Mouse (Mus musculus) hindbrain, embryonic 12.5 days (tissue): Measurements from ENCODE around the gene Phlpp2. TPM values are rescaled to one million over a fixed set of nuclear protein-coding genes. Genes with fewer than 3 reads are reported as not detected.

Experiments used
- ATAC-seq: fragments of 200-750 bp; cut with Nextera tagmentation; 2 replicates; pipeline ENCODE4 v1.8.0; 2017; ENCODE audit warnings: moderate TSS enrichment; ENCODE audit not compliant: low FRiP score
- H3K27ac ChIP-seq: fragments of 300-500 bp; sonication (generic); 2 replicates; pipeline ENCODE4 v1.5.1; 2016; ENCODE audit warnings: mild to moderate bottlenecking
- H3K27me3 ChIP-seq: fragments of 300-500 bp; sonication (generic); 2 replicates; pipeline ENCODE4 v1.6.1; 2016; ENCODE audit warnings: mild to moderate bottlenecking
- H3K36me3 ChIP-seq: fragments of 300-500 bp; sonication (generic); 2 replicates; pipeline ENCODE4 v1.6.1; 2016; ENCODE audit warnings: mild to moderate bottlenecking
- H3K4me1 ChIP-seq: fragments of 300-500 bp; sonication (generic); 2 replicates; pipeline ENCODE4 v1.6.1; 2016
- H3K4me2 ChIP-seq: fragments of 300-500 bp; sonication (generic); replicated peaks from 2 replicates; pipeline ENCODE4 v1.6.1; 2016; ENCODE audit warnings: mild to moderate bottlenecking
- H3K4me3 ChIP-seq: fragments of 300-500 bp; sonication (generic); 2 replicates; pipeline ENCODE4 v1.5.1; 2016; ENCODE audit warnings: mild to moderate bottlenecking
- H3K9ac ChIP-seq: fragments of 300-500 bp; sonication (generic); 2 replicates; pipeline ENCODE4 v1.6.1; 2016; ENCODE audit warnings: mild to moderate bottlenecking, moderate library complexity
- H3K9me3 ChIP-seq: fragments of 300-500 bp; sonication (generic); replicated peaks from 2 replicates; pipeline ENCODE4 v1.6.1; 2016; ENCODE audit warnings: mild to moderate bottlenecking
- WGBS: fragments of 180-500 bp; shearing (Covaris S2); methylation state at CpG from one replicate; pipeline ENCODE4 v1.1.7; 2016; 5-methylcytosine and 5-hydroxymethylcytosine counted together
- polyA plus RNA-seq: library from polyadenylated mRNA; unstranded; fragments of >200 nt; fragmentation: Nextera tagmentation; extraction: Ambion mirVana; gene quantifications from 2 replicates; pipeline ENCODE4 v1.2.1, GENCODE M21; 2016

Gene Phlpp2
- polyA plus RNA-seq, 1 experiment from 2014 or later, result 3.5 TPM

DNA sequence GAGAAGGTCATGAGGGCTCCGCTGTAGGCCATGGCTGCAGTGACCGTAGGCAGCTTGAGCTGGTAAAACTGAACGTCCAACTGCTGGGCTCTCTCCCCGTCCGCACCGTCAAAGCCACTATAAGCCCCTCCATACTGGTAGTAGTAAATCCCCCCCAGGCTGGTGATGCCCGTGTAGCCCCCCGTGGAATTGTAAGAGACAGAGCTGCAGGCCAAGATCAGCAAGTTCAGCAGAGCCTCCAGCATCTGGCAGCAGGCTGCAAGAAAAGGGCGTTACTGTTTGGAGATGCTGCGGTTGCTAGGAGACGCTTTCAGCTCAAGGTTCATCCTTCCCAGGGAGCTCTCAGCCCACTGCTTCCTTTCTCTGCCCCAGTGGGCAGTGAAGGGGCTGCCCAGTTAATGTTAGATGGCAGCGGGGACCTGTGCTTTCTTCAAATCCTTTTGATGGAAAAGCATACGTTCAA is 86.2 kb downstream of the Phlpp2 start:
- H3K4me3 ChIP-seq, result no peak overlapping the region
- H3K4me1 ChIP-seq, result peaks cover 22% of the 10 kb centered on the region
- no peaks in the 10 kb centered on the region for H3K36me3 ChIP-seq
- 45% methylated on average over 13 of the region's 13 CpGs for WGBS
- no peak overlapping the region for H3K4me2 ChIP-seq
- H3K27ac ChIP-seq, result no peak overlapping the region
- 0 out of 2 replicates have a peak, but pooled peaks cover under 1% of the 10 kb centered on the region for H3K27me3 ChIP-seq
- no peak overlapping the region for H3K9ac ChIP-seq
- no peaks in the 10 kb centered on the region for H3K9me3 ChIP-seq
- peak; percentile 59 for ATAC-seq

GRCm38 (mm10) chr8:109957167-109958028 is 89.1 kb downstream of the Phlpp2 start:
- Histone ChIP-seq H3K36me3 (no peaks in the 10 kb centered on the region), H3K9me3 (no peaks in the 10 kb centered on the region), H3K4me1 (peaks cover 24% of the 10 kb centered on the region), H3K9ac (no peak overlapping the region), H3K27me3 (peaks cover 29% of the 10 kb centered on the region), H3K4me2 (peak overlapping the region; percentile 30), H3K4me3 (no peak overlapping the region), H3K27ac (no peak overlapping the region)
- WGBS, result 5% methylated on average over 16 of the region's 16 CpGs
- no peak for ATAC-seq

GRCm38 (mm10) chr8:109958036-109958655 is 89.8 kb downstream of the Phlpp2 start:
- ATAC-seq, result no peak
- H3K9ac ChIP-seq, result no peak overlapping the region
- no peak overlapping the region for H3K27ac ChIP-seq
- 32% methylated on average over 12 of the region's 12 CpGs for WGBS
- no peaks in the 10 kb centered on the region for H3K36me3 ChIP-seq
- H3K4me3 ChIP-seq, result no peak overlapping the region
- peaks cover 24% of the 10 kb centered on the region for H3K4me1 ChIP-seq
- peaks cover 37% of the 10 kb centered on the region for H3K27me3 ChIP-seq
- no peak overlapping the region for H3K4me2 ChIP-seq
- no peaks in the 10 kb centered on the region for H3K9me3 ChIP-seq

DNA sequence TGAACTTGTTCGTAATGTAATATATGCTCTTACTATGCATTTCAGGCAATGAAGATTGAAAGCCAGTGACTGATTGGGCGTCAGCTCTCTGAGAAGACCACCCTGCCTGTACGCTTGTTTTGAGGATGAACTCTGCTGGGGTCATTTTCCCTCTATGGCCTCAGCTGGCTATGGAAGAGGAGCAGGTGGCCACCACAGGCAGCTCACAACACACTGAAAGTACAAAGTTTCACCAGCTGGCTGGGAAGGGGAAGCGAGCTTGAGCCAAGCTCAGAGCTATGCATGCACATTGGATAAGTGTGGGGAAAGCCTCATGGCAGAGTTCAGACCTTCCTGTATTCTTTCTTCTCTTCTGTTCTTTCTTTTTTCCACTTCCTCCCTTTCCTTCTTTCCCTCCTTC is 90.8 kb downstream of the Phlpp2 start:
- peaks cover 42% of the 10 kb centered on the region for H3K27me3 ChIP-seq
- WGBS, result 64% methylated on average over 4 of the region's 4 CpGs
- H3K4me1 ChIP-seq, result peaks cover 23% of the 10 kb centered on the region
- no peak overlapping the region for H3K4me2 ChIP-seq
- H3K9me3 ChIP-seq, result no peaks in the 10 kb centered on the region
- H3K9ac ChIP-seq, result no peak overlapping the region
- no peak overlapping the region for H3K4me3 ChIP-seq
- ATAC-seq, result no peak
- H3K27ac ChIP-seq, result no peak overlapping the region
- H3K36me3 ChIP-seq, result no peaks in the 10 kb centered on the region

- Histone ChIP-seq H3K27ac (no peak within 1 kb of the TSS), H3K4me2 (peak within 1 kb of the TSS; percentile 67), H3K36me3 (no peaks in the 10 kb centered on the region), H3K27me3 (peaks cover 42% of the 10 kb centered on the region), H3K9ac (peak within 1 kb of the TSS; percentile 23; the same call in 1 of the 2 replicates), H3K4me3 (peak within 1 kb of the TSS; percentile 41), H3K4me1 (peaks cover 15% of the 10 kb centered on the region), H3K9me3 (no peaks in the 10 kb centered on the region)
- peak; percentile 56; the same call in 1 of the 2 replicates for ATAC-seq
- 3% methylated on average over 62 of the region's 64 CpGs for WGBS
These were observed 93.5 kb downstream of the Phlpp2 start, which contains the start of gene Marveld3 for GRCm38 (mm10) chr8:109961693-109962367. TSS of gene Marveld3 (minus strand) at chr8:109962203.

DNA sequence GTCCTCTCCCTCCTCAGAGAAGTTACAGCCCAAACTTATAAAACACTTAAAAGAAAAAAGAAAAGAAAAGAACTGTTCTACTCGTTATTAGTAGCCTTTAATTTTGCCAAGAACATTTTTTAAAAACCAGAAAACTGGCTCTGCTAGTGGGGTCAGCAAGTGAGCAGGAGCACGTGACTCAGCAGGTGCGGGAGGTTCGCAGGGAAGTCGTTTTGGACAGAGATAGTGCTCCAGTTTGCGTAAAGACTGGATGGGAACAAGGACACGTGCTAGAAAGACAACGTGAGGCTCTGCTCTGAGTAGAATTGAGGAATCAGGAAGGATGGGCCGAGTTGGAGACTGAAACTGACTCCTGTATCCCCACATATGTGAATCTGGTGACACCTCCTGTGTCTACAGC is 94.6 kb downstream of the Phlpp2 start:
- 76% methylated on average over 9 of the region's 9 CpGs for WGBS
- ATAC-seq, result no peak
- H3K36me3 ChIP-seq, result no peaks in the 10 kb centered on the region

DNA sequence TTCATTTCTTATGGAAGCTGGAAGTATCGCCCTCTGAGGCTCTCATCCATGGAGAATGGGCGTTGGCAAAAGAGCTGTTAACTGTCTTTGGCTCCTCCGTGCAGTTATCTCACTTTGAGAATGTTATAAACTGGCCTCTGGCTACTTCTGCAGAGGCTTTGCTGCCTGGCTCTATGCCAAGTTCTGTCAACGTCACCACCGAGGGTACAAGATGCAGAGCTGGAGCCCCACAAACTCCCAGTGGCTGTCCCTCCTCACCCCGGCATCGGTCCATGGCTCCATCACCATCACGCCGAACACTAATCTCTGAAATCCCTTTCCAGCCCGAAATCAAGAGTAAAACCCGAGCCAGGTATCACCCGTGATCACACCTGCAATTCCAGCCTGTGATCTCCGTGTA is 95.1 kb downstream of the Phlpp2 start:
- no peak overlapping the region for H3K27ac ChIP-seq
- no peaks in the 10 kb centered on the region for H3K9me3 ChIP-seq
- ATAC-seq, result no peak
- WGBS, result 78% methylated on average over 13 of the region's 13 CpGs
- no peak overlapping the region for H3K4me2 ChIP-seq
- peaks cover 42% of the 10 kb centered on the region for H3K27me3 ChIP-seq
- no peaks in the 10 kb centered on the region for H3K36me3 ChIP-seq
- peaks cover 7% of the 10 kb centered on the region for H3K4me1 ChIP-seq
- no peak overlapping the region for H3K9ac ChIP-seq
- H3K4me3 ChIP-seq, result no peak overlapping the region

More for the DNA sequence above, 94.6 kb downstream of the Phlpp2 start:
- Histone ChIP-seq H3K4me3 (no peak overlapping the region), H3K9ac (no peak overlapping the region), H3K27me3 (peaks cover 42% of the 10 kb centered on the region), H3K9me3 (no peaks in the 10 kb centered on the region), H3K27ac (no peak overlapping the region), H3K4me1 (peaks cover 7% of the 10 kb centered on the region), H3K4me2 (no peak overlapping the region)

DNA sequence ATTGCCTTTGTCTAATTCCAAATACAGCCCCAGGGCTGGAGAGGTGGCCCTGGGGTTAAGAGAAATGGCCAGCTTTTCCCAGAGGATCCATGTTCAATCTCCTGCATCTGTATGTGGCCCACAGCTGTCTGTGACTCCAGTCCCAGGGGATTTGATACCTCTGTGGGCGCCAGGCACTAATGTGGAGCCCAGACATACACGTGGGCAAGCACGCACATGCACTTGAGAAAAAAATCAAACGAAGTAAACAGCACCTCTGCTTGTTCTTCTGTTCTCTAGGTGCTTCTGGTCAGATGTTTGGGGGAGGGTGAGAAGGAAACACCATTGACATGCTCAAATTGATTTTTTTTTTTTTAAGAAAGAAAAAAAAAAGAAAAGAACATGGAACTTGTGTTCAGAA is 95.8 kb downstream of the Phlpp2 start:
- no peak for ATAC-seq
- Histone ChIP-seq H3K36me3 (no peaks in the 10 kb centered on the region), H3K27ac (no peak overlapping the region), H3K4me3 (no peak overlapping the region), H3K27me3 (peaks cover 47% of the 10 kb centered on the region), H3K9ac (no peak overlapping the region), H3K4me1 (peaks cover 7% of the 10 kb centered on the region), H3K9me3 (no peaks in the 10 kb centered on the region), H3K4me2 (no peak overlapping the region)
- 76% methylated on average over 4 of the region's 4 CpGs for WGBS

DNA sequence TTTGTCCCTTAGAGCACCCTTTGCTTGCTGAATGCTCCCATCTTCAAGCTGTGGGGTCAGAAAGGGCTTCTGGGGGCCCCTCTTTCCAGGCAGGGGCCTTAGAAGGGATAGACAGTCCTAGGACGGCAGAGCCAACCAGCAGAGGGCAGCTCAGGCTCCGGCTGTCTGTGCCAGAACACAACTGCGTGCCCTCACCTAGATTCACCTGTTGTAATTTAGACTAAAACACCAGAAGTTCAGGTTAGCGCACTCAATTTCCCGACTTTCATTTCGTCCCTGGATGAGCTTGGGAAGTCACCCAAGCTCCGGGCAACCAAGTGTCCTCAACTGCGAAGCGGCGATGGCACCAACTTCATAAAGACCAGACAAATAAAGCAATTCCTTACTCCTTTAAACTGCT is 100.5 kb downstream of the Phlpp2 start:
- no peaks in the 10 kb centered on the region for H3K36me3 ChIP-seq
- 65% methylated on average over 10 of the region's 10 CpGs for WGBS
- no peaks in the 10 kb centered on the region for H3K9me3 ChIP-seq
- H3K4me1 ChIP-seq, result no peaks in the 10 kb centered on the region
- no peak for ATAC-seq
- H3K9ac ChIP-seq, result no peak overlapping the region
- H3K27ac ChIP-seq, result no peak overlapping the region
- no peak overlapping the region for H3K4me3 ChIP-seq
- H3K27me3 ChIP-seq, result peaks cover 8% of the 10 kb centered on the region
- no peak overlapping the region for H3K4me2 ChIP-seq

- Histone ChIP-seq H3K4me3 (no peak overlapping the region), H3K36me3 (no peaks in the 10 kb centered on the region), H3K9ac (no peak overlapping the region), H3K27ac (no peak overlapping the region), H3K4me1 (no peaks in the 10 kb centered on the region), H3K9me3 (no peaks in the 10 kb centered on the region), H3K27me3 (peaks cover 8% of the 10 kb centered on the region), H3K4me2 (no peak overlapping the region)
- ATAC-seq, result no peak
- WGBS, result 9% methylated on average over 9 of the region's 9 CpGs
These were observed 102.0 kb downstream of the Phlpp2 start for GRCm38 (mm10) chr8:109970323-109970722.

- 89% methylated on average over 4 of the region's 4 CpGs for WGBS
- no peaks in the 10 kb centered on the region for H3K4me1 ChIP-seq
- no peak for ATAC-seq
- H3K27me3 ChIP-seq, result peaks cover 8% of the 10 kb centered on the region
- H3K9me3 ChIP-seq, result no peaks in the 10 kb centered on the region; the same call in 1 of the 2 replicates
- H3K36me3 ChIP-seq, result no peaks in the 10 kb centered on the region
- H3K4me2 ChIP-seq, result no peak overlapping the region
- no peak overlapping the region for H3K27ac ChIP-seq
- H3K9ac ChIP-seq, result no peak overlapping the region
- no peak overlapping the region for H3K4me3 ChIP-seq
These were observed 104.6 kb downstream of the Phlpp2 start for GRCm38 (mm10) chr8:109972901-109973300.

DNA sequence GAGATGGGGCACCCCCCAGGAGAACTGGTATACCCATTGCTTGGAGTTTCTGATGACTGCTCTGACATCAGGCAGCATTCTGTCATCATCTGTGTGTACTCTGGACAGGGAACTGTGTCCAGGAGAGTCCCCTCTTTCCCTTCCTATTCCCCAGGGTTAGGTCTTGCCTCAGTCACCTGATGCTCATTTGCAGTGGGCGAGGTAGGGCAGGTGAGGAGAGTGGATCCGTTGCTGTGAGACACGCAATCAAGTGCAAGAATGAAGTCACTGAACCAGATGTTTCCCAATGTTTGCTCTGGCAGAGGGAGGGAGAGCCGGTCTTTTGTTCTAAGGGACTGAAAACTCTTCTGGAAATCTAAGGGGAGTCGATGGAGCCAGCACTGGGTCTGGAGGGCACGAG is 111.0 kb downstream of the Phlpp2 start:
- H3K4me2 ChIP-seq, result no peak overlapping the region
- 0 out of 2 replicates have a peak, but pooled peaks cover 3% of the 10 kb centered on the region for H3K27me3 ChIP-seq
- H3K27ac ChIP-seq, result no peak overlapping the region
- 74% methylated on average over 6 of the region's 6 CpGs for WGBS
- no peak for ATAC-seq
- H3K9me3 ChIP-seq, result no peaks in the 10 kb centered on the region; the same call in 1 of the 2 replicates
- 0 out of 2 replicates have a peak, but pooled peaks cover 5% of the 10 kb centered on the region for H3K4me1 ChIP-seq
- H3K9ac ChIP-seq, result no peak overlapping the region
- no peak overlapping the region for H3K4me3 ChIP-seq
- no peaks in the 10 kb centered on the region for H3K36me3 ChIP-seq
